Mouse (Mus musculus) hindbrain, embryonic 16.5 days (tissue): Measurements from ENCODE around the gene Foxred1. TPM values are rescaled to one million over a fixed set of nuclear protein-coding genes. Genes with fewer than 3 reads are reported as not detected.
A peak's percentile ranks its signal among the peaks of the same experiment; 100 is the strongest.

Experiments used
- ATAC-seq: fragments of 200-750 bp; cut with Nextera tagmentation; 2 replicates; pipeline ENCODE4 v1.8.0; 2017; ENCODE audit warnings: moderate TSS enrichment, moderate library complexity
- H3K27ac ChIP-seq: fragments of 300-500 bp; sonication (generic); 2 replicates; pipeline ENCODE4 v1.5.1; 2014; ENCODE audit warnings: low read depth, mild to moderate bottlenecking, control low read depth, low read length, moderate library complexity
- H3K27me3 ChIP-seq: fragments of 300-500 bp; sonication (generic); replicated peaks from 2 replicates; pipeline ENCODE4 v1.6.1; 2014; ENCODE audit warnings: low read length; ENCODE audit not compliant: control insufficient read depth, insufficient read depth
- H3K36me3 ChIP-seq: fragments of 300-500 bp; sonication (generic); 2 replicates; pipeline ENCODE4 v1.6.1; 2014; ENCODE audit warnings: mild to moderate bottlenecking, low read length, moderate library complexity, mixed read lengths; ENCODE audit not compliant: control insufficient read depth, insufficient read depth
- H3K4me1 ChIP-seq: fragments of 300-500 bp; sonication (generic); 2 replicates; pipeline ENCODE4 v1.6.1; 2014; ENCODE audit warnings: low read depth, low read length; ENCODE audit not compliant: control insufficient read depth, insufficient read depth
- H3K4me2 ChIP-seq: fragments of 300-500 bp; sonication (generic); 2 replicates; pipeline ENCODE4 v1.6.1; 2014; ENCODE audit warnings: mild to moderate bottlenecking, low read length, control low read depth, moderate library complexity
- H3K4me3 ChIP-seq: fragments of 300-500 bp; sonication (generic); 2 replicates; pipeline ENCODE4 v1.5.1; 2014; ENCODE audit warnings: mild to moderate bottlenecking, low read length, control low read depth, moderate library complexity
- H3K9ac ChIP-seq: fragments of 300-500 bp; sonication (generic); 2 replicates; pipeline ENCODE4 v1.6.1; 2014; ENCODE audit warnings: low read depth, mild to moderate bottlenecking, control low read depth, low read length, moderate library complexity
- H3K9me3 ChIP-seq: fragments of 300-500 bp; sonication (generic); 2 replicates; pipeline ENCODE4 v1.6.1; 2014; ENCODE audit warnings: mild to moderate bottlenecking, low read length, moderate library complexity; ENCODE audit not compliant: control insufficient read depth
- WGBS: fragments of 180-500 bp; shearing (Covaris S2); extraction: QIAGEN DNeasy Blood & Tissue Kit; methylation state at CpG from one replicate; pipeline ENCODE4 v1.1.7; 2014; 5-methylcytosine and 5-hydroxymethylcytosine counted together
- polyA plus RNA-seq: library from polyadenylated mRNA; unstranded; fragments of >200 nt; fragmentation: Nextera tagmentation; extraction: Ambion mirVana; gene quantifications from 2 replicates; pipeline ENCODE4 v1.2.1, GENCODE M21; 2015

Foxred1 gene
- polyA plus RNA-seq, 1 experiment from 2014 or later: 51.4 TPM

- no peak overlapping the region; the same call in 1 of the 2 replicates for H3K27ac ChIP-seq
- H3K9me3 ChIP-seq: no peaks in the 10 kb centered on the region
- H3K36me3 ChIP-seq: no peaks in the 10 kb centered on the region
- peaks cover 12% of the 10 kb centered on the region for H3K4me1 ChIP-seq
- 48% methylated on average over 14 of the region's 14 CpGs for WGBS
- ATAC-seq: no peak
- H3K9ac ChIP-seq: peak overlapping the region; percentile 69
- H3K27me3 ChIP-seq: no peaks in the 10 kb centered on the region
- peak overlapping the region; percentile 56 for H3K4me3 ChIP-seq
- H3K4me2 ChIP-seq: peak overlapping the region; percentile 86
Observed at GRCm38 (mm10) chr9:35176124-35176659, 34.7 kb downstream of the Foxred1 start.

DNA sequence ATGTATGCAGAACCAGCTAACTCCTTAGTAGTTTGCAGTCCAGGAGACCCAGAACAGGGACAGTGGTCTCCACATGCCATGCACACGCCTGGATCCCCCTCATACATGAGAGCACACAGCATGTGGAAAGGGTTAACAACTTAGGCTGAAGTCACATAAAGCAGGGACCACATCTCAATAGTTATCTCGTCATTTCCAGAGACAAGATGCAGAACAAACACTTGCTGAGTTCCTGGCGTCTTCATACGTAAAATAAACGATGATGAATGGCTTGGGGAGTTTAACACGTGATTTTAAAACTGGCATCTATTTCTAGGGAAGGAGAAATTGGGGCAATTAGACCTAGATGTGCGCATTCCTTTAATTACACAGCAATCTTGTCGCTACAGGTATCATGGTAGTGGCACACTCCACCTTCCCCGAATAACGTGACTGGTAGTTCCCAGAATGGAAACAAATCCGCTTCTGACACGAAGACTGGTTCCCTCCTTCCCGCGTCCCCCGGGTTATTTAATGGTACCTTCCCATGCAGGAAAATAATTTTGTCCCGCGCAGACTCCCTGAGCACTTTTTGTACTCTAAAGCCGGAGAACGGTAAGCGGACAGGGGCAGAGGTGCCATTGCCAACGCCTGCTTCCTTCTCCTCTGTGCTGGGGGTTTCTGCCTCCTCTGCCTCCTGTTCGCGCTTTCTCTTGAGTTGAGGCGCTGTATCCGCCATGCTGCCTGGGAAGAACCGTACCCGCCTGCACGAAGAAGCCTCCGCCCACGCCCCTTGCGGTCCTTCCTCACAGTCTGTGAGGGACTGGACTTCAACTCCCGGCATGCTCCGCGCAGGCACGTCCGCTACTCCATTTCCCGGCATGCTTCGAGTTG, 35.4 kb downstream of the Foxred1 start, which contains the start of gene Dcps:
Gene Dcps (minus strand): TSS at position 811 of the 873 bp plus-strand sequence.
- H3K9me3 ChIP-seq: no peaks in the 10 kb centered on the region
- WGBS: under 1% methylated on average over 38 of the region's 38 CpGs
- H3K4me2 ChIP-seq: peak within 1 kb of the TSS; percentile 86
- peak within 1 kb of the TSS; percentile 84 for H3K27ac ChIP-seq
- H3K9ac ChIP-seq: peak within 1 kb of the TSS; percentile 69
- H3K36me3 ChIP-seq: no peaks in the 10 kb centered on the region
- ATAC-seq: peak; percentile 98
- H3K4me3 ChIP-seq: peak within 1 kb of the TSS; percentile 56
- H3K4me1 ChIP-seq: peaks cover 12% of the 10 kb centered on the region
- H3K27me3 ChIP-seq: no peaks in the 10 kb centered on the region

GRCm38 (mm10) chr9:35173331-35173730, 37.5 kb downstream of the Foxred1 start:
- no peak for ATAC-seq
- 97% methylated on average over 1 of the region's 1 CpGs for WGBS

GRCm38 (mm10) chr9:35170071-35170470, 40.8 kb downstream of the Foxred1 start:
- Histone ChIP-seq H3K27me3 (no peaks in the 10 kb centered on the region), H3K4me1 (peaks cover 11% of the 10 kb centered on the region), H3K9ac (no peak overlapping the region), H3K9me3 (no peaks in the 10 kb centered on the region), H3K4me3 (no peak overlapping the region), H3K27ac (no peak overlapping the region), H3K4me2 (no peak overlapping the region), H3K36me3 (peaks cover 4% of the 10 kb centered on the region)
- ATAC-seq: no peak
- WGBS: 97% methylated on average over 7 of the region's 7 CpGs

More at GRCm38 (mm10) chr9:35173331-35173730, 37.5 kb downstream of the Foxred1 start:
- H3K27me3 ChIP-seq: no peaks in the 10 kb centered on the region
- H3K9ac ChIP-seq: no peak overlapping the region
- no peak overlapping the region for H3K27ac ChIP-seq
- H3K4me2 ChIP-seq: no peak overlapping the region
- H3K36me3 ChIP-seq: peaks cover 4% of the 10 kb centered on the region
- no peak overlapping the region for H3K4me3 ChIP-seq
- H3K9me3 ChIP-seq: no peaks in the 10 kb centered on the region
- peaks cover 12% of the 10 kb centered on the region for H3K4me1 ChIP-seq

GRCm38 (mm10) chr9:35166798-35167635, 43.8 kb downstream of the Foxred1 start:
- Histone ChIP-seq H3K4me1 (peaks cover 3% of the 10 kb centered on the region; the same call in 1 of the 2 replicates), H3K27me3 (no peaks in the 10 kb centered on the region), H3K36me3 (peaks cover 4% of the 10 kb centered on the region), H3K4me2 (no peak overlapping the region), H3K9ac (no peak overlapping the region), H3K27ac (no peak overlapping the region; the same call in 1 of the 2 replicates), H3K9me3 (no peaks in the 10 kb centered on the region), H3K4me3 (no peak overlapping the region)
- WGBS: 19% methylated on average over 9 of the region's 9 CpGs
- peak; percentile 34; the same call in 1 of the 2 replicates for ATAC-seq

DNA sequence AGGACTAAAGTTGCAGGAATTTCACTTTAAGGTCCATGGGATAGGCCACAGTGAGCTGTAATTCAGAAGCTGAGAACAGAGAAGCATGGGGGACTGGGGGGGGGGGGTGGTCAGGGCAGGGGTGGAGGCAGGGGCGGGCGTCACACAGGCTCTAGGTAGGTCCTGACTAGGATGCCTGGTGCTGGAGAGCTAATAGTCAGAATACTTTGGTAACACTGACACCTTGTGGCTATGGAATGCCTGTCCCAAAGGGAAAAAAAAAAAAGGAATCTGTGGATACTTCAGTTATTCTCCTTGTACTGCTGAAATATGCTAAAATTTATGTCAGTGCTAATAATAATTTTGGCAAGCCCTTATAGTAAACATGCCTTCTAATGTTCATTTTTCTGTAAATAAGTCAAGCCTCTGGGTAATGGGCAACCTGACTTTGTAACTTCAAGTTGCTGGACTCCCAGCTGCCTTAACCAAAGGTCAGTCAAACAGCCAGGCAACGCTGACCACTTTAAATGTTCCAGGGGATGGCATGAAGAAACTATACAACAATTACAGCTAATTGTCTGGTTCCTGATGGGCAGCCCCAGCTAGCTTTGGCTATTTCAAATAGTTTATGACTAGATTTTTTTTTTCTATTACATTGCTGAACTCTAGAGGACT, 44.6 kb downstream of the Foxred1 start:
- Histone ChIP-seq H3K36me3 (peaks cover 4% of the 10 kb centered on the region), H3K4me2 (no peak overlapping the region), H3K9me3 (no peaks in the 10 kb centered on the region), H3K9ac (no peak overlapping the region), H3K27me3 (no peaks in the 10 kb centered on the region), H3K4me1 (peaks cover 3% of the 10 kb centered on the region; the same call in 1 of the 2 replicates), H3K4me3 (no peak overlapping the region), H3K27ac (no peak overlapping the region)
- WGBS: 25% methylated on average over 3 of the region's 3 CpGs
- peak; percentile 48; the same call in 1 of the 2 replicates for ATAC-seq

DNA sequence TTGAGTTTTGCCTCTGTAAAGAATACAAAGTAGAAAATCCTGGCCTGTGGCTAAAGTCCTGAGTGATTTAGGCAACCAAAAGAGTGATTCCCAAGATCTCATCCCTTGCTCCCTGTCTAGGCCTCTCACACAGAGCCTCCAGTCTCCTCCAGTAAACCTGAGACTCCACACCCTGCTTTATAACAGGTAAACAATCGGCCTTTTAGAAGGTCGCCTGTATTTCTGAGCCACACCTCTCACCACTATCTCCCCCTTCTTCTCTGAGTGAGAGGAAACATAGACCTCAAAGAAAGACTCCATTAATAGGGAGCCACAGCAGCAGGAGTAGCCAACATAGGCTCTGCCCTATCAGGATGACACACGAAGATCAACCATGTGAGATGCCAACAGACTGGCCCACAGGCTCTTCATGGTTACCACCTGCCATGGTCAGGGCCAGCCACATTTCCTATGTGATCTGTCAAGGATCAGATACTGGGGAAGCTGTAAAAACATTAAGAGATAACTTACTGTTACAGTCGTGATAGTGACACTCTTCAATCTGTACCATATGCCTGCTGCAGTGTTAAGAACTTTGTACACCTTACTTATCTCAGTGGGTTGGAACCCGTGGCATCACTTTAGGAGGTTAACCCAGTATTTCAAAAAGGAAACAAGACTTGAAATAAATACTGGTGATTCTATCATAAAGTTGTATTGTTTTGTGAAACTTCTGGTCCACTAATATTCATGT, 46.5 kb downstream of the Foxred1 start:
- Histone ChIP-seq H3K4me2 (no peak overlapping the region), H3K27ac (no peak overlapping the region), H3K27me3 (no peaks in the 10 kb centered on the region), H3K4me3 (no peak overlapping the region), H3K4me1 (peaks cover 3% of the 10 kb centered on the region; the same call in 1 of the 2 replicates), H3K9ac (no peak overlapping the region), H3K36me3 (no peaks in the 10 kb centered on the region), H3K9me3 (no peaks in the 10 kb centered on the region)
- WGBS: 93% methylated on average over 5 of the region's 5 CpGs
- no peak for ATAC-seq
